Mouse (Mus musculus) retina, postnatal 1 day (tissue): ENCODE results near the gene Pick1.

Source experiments
- DNase-seq: peaks from one replicate; pipeline ENCODE4 v3.0.0-alpha.2; 2012

Pick1 gene

DNA sequence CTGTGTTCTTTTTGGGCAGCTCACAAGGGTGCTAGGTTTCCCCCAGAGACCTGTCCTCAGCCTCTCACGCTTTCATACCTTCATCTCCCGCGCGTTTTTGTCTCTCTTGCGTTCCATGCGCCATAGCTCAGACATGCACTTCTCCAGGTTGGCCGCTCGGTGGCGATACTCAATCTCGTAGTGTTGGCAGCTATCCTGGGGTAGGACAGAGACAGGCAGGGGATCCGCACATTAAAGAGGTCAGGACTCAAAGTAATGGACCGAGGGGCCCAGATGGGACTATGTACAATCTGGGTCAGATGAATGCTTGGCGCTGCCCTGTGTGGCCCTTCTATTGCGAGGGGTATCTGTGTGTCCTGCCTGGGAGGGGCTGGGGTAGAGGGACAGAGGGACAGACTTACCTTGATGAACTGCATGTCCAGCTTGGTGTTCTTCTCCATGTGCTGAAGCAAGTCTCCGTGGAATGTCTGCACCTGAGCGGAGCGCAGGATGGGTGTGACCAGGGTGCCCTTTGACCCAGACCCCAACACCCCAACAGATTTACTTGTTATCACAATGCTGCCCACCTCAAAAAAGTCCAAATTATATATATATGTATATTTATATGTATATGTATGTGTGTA is 42.3 kb downstream of the Pick1 start:
- DNase-seq, result peak; percentile 83

- no peak for DNase-seq
Observed at GRCm38 (mm10) chr15:79273020-79273419, 44.0 kb downstream of the Pick1 start.

DNA sequence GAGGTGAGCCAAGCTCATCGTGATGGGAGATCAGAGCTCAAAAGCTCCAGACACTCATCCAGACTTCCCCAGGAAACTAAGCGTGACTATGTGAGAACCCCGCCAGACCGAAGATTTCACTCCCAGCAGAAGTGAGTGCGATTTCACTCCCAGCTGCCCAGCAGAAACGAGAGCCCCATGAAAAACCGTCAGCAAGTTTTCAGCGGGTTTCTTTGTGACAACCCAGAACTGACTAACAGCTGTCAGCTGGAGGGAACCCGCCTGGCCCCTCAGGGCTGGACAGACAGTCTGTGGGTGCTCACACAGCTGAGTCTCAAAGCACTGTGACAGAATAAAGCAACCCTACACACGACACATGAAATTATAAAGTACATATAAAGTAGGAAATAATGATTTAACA is 48.8 kb downstream of the Pick1 start:
- peak; percentile 44 for DNase-seq

DNA sequence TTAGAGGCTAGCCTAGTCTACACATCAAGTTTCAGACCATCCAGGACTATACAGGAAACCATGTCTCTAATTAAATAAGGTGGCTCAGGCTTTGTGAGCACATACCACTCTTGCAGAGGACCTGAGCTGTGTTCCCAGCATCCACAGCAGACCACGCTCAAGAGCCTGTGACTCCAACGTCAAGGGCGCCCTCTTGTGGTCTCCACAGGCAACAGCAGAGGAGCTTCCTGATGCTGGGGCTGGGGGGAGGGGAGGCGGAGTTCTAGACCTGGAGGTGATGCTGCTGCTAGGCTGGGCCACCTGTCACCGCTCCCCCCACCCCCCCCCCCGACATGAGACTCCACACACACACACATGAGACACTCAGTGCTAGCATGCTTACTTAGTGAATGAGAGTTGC is 51.2 kb downstream of the Pick1 start:
- peak; percentile 51 for DNase-seq

DNA sequence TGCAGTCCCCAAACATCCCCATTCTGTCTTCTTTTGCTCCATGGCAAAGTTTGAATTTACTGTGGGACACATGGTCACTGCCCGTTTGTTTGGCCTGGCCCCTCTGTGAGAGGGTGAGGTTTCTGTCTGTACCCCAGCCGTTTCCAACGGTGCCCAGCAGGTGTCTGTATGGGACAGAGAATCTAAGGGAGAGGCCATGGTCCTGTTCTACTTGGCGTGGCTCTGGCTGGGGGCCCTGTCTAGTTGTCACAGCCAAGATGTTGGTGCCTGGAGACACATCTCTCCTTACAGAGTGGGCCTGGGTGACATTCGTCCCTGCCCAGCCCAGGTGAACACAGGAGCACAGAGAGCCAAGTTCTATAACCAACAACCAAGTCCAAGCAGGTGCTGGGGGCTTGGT is 51.9 kb downstream of the Pick1 start:
- no peak for DNase-seq

DNA sequence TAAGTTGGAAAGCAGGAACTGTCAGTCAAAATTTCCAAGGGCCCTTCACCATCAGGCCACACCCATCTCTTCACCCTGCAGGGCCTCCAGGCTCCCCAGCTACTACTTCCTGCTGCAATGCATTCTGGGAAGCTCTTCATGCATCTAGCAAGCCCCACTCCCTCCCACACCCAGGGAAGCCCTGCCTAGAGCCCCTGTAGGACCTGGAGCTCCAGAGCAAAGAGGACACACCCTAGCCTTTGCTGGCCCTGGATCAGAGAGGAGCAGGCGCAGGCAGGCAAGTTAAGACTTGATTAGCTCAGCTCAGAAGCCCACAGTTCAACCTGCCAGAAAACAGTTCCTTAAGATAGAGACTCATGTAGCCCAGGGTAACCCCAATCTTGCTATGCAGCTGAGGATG is 52.4 kb downstream of the Pick1 start:
- peak; percentile 60 for DNase-seq

- DNase-seq, result no peak
Observed at GRCm38 (mm10) chr15:79282434-79282833, 53.5 kb downstream of the Pick1 start.

GRCm38 (mm10) chr15:79283371-79283770 is 54.4 kb downstream of the Pick1 start:
- DNase-seq, result no peak

DNA sequence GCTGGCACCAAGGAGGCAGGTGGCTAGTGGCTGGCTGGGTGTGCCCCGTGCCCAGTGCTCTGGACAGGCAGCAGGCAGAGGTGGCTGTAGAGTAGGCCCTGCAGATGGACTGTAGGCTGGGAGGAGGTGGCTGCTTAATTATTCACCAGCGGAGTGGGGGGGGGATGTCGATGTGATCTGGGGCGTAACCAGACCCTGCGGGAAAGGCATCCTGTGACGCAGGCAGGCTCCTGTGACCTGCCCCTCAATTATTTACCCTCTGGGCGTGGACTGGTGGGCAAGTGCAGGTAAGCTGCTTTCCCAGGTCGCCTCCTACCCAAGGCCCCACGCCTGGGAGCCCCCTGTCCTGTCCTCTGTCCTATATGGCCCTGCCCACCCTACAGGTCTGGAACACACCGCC is 56.4 kb downstream of the Pick1 start, which contains the start of gene Baiap2l2:
Baiap2l2 (minus strand) TSS at position 139 of the 400 bp plus-strand sequence.
- DNase-seq, result no peak

DNA sequence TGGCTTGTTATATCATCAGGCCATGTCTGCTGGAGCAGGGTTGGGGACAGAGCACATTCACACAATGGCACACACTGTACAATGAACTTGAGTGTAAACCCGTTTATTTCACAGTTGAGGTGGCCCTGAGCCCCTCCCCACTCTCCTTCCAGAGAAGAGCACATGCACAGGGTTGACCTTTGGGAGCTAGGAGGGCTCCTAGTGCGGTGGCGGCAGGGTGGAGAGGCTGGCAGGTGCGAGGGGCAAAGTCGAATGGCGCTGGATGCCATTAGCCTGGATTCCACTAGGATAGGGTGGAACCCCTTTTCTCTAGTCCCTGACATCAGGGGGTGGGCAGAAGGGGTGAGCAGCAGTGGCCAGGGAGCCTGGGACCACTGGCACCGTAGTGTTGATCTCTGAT is 57.2 kb downstream of the Pick1 start:
- DNase-seq, result no peak

- DNase-seq, result no peak
Observed at GRCm38 (mm10) chr15:79287091-79287490, 58.1 kb downstream of the Pick1 start.

GRCm38 (mm10) chr15:79288387-79288786 is 59.4 kb downstream of the Pick1 start:
- DNase-seq, result no peak

- no peak for DNase-seq
Observed at GRCm38 (mm10) chr15:79289441-79289840, 60.5 kb downstream of the Pick1 start.

- no peak for DNase-seq
Observed at GRCm38 (mm10) chr15:79290340-79290739, 61.4 kb downstream of the Pick1 start.

DNA sequence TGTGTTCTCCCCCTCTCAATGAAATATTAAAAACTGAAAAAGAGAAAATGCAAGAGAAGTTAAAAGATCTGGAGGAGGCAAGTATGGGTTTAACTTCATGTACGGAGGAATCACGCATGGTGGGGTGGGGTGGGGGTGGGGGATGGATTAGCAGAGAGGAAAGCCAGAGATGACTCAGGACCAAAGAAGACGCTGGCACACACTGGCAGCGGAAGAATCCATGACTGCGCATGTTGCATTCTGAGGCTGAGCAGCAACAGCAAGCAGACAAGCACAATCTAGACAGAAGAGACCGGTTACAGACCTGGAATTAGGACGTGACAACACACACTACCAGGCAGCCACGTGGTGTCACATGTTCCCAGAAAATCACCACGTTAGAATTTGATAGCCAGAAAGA is 63.8 kb downstream of the Pick1 start:
- no peak for DNase-seq

DNA sequence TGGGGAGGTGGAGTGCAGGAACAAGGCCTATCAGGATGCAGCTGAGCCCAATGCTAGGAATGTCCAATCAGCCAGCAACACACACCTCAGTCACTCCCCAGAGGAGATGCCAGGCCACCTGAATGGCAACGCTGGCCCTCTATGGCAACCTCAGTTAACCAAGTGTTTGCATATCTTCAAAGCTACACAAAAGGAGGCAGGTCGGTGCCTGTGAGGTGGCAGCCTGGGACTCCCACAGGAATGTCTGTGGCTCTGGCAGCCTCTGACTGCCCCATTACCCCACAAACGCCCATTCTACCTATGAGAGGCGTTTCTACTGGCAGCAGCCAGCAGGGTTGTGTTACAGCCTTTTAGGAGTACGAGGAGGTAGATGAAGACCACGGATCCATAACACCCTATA is 69.6 kb downstream of the Pick1 start:
- no peak for DNase-seq
